Mouse (Mus musculus) brain, adult 2 months (tissue): Measurements from ENCODE around the gene Rpl12.

Experiments used
- DNase-seq: peaks from one replicate; pipeline ENCODE4 v3.0.0; 2011; ENCODE audit warnings: low read depth, low spot score

Rpl12 gene

GRCm38 (mm10) chr2:32961192-32961995 lies at the start of gene Rpl12, which contains the start of gene Lrsam1:
Gene Rpl12 (plus strand): TSS chr2:32961559.
Gene Lrsam1 (minus strand): TSS chr2:32961614.
- peak; percentile 96 for DNase-seq

DNA sequence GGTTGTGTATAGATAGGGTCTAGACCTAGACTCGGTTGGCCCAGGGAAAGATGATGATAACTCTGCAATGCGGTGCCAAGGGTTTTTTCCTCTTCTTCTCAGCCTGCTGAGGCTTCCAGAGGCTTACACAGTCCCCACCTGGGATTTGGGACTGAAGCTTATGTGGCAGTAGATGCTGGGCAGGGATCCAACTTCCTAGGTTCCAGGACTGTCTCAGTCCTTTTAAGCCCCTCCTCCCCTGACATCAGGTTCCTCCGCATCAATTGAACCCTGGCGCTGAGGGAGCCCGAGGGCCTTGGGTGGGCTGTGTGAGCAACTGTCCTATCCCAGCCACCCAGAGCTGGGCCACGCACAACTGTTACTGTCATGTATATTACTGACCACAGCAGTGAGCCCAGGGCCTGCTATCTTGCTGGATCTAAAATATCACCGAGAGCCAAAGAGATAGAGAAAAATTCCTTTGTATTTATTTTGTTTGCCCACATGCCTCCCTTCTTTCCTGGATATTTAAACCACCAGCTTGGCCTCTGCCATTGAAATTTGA lies 49.6 kb upstream of the Rpl12 start:
- DNase-seq = no peak

DNA sequence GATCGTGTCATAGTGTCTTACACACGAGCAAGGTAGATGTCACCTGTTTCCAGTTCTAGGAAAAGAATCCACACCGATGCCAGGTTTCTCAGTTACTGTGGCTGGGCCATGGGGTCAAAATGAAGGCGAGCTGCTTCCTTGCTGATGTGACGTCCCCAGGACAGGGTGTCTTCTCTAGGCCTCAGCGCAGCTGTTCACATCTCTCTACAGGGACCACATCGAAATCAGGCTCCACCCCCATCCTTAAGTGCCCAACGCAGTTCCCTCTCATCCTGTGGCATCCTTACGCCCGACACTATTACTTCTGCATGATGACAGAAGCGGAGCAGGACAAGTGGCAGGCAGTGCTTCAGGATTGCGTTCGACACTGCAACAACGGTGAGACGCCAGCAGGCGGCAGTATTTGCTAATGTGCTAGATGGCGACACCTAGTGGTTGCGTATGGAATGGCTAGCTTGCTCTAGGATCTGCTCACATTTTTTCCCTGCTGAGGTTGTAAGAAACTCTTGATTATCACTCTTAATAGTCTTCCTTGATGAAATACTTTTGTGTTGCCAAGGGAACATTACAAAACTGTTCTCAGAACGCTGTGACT lies 49.1 kb upstream of the Rpl12 start:
- DNase-seq = peak; percentile 96

DNA sequence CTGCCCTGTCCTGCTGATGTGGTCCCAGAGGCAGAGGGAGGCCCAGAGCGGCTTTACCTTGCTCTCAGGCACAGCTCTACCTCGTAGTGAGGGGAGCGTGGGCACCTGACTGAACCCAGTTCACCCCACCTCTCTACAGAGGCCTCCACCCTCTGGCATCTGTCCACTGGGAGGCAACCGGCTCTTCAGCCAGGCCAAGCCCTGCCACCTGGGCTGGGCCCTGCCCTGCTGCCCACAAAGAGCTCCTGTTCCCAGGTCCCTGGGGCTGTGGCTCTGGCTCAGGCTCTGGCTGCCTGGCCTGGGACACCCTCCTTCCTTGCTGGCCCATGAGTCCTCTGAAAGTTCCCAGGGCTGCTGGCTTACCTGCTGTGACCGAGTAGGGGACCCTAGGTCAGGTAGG lies 47.0 kb upstream of the Rpl12 start:
- DNase-seq = no peak

GRCm38 (mm10) chr2:32914896-32915295 lies 46.5 kb upstream of the Rpl12 start:
- no peak for DNase-seq

- peak; percentile 91 for DNase-seq
These were observed 43.8 kb upstream of the Rpl12 start for GRCm38 (mm10) chr2:32917526-32917925.

DNA sequence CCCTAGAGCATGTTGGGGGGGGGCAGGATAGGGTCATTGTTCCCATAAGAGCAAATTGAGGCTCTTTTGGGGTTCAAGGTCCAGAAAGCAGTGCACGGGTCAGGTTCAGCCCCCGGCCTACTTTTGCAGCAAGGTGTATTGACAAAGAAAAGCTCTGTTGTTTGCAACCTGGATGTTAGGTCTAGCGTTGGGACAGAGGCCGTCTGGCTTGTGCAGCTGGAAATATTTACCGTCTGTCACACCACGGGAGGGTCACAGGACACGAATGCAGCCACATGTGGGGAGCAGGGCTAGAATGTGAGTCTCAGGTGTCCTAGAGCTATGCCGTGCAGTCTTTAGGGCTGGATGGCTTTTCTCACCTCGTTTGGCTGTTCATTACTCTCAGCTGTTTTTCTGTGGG lies 43.0 kb upstream of the Rpl12 start:
- no peak for DNase-seq

DNA sequence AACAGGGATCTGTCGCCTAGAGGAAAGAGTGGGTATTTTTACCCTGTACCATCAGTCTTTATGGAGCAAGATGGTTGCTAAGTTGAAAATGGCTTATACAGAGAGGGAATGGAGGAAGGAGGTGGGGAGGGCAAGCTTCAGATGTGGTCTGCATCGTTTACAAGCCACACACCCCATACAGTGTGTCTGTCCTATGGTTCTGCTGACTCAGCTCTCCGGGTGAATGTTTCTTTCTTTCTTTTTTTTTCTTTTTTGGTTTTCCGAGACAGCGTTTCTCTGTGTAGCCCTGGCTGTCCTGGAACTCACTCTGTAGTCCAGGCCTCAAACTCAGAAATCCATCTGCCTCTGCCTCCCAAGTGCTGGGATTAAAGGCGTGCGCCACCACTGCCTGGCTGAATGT lies 40.1 kb upstream of the Rpl12 start:
- DNase-seq = no peak

GRCm38 (mm10) chr2:32921801-32922380 lies 39.5 kb upstream of the Rpl12 start:
- peak; percentile 26 for DNase-seq

DNA sequence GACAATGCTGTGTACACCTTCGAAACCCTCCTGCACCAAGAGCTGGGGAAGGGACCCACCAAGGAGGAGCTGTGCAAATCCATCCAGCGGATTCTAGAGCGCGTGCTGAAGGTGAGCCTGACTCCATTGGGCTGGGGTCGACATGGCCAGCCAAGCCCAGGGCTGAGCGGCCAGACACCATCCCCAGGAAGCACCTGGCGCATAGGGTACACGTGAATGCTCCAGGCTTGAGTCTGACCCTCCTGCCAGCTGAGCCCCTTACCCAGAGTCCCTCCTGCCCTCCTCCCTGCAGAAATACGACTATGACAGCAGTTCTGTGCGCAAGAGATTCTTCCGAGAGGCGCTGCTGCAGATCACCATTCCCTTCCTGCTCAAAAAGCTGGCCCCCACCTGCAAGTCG lies 38.8 kb upstream of the Rpl12 start:
- no peak for DNase-seq

DNA sequence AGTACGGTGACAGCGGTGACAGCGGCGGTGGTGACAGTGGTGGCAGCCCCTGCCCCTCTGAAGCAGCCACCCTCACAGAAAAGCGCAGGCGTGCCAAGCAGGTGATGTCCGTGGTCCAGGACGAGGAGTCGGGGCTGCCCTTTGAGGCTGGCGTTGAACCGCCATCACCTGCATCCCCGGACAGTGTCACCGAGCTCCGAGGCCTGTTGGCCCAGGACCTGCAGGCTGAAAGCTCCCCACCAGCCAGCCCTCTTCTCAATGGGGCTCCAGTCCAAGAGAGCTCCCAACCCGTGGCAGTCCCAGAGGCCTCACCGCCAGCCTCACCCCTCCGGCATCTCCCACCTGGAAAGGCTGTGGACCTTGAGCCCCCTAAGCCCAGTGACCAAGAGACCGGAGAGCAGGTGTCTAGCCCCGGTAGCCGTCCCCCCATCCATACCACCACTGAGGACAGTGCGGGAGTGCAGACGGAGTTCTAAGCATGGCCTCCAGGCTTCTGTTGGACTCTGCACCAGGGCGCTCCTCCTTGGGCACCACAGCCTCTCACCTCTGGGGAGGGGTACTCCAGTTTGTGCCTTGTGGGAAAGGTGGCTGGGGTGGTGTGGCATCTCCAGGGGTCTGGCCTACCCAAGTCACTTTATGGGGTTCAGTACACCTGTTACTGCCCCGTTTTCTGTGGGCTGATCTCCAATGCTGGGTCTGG lies 37.7 kb upstream of the Rpl12 start:
- DNase-seq = no peak

GRCm38 (mm10) chr2:32924306-32924844 lies 37.0 kb upstream of the Rpl12 start:
- DNase-seq = no peak

GRCm38 (mm10) chr2:32926330-32927075 lies 34.9 kb upstream of the Rpl12 start:
- DNase-seq = peak; percentile 37

DNA sequence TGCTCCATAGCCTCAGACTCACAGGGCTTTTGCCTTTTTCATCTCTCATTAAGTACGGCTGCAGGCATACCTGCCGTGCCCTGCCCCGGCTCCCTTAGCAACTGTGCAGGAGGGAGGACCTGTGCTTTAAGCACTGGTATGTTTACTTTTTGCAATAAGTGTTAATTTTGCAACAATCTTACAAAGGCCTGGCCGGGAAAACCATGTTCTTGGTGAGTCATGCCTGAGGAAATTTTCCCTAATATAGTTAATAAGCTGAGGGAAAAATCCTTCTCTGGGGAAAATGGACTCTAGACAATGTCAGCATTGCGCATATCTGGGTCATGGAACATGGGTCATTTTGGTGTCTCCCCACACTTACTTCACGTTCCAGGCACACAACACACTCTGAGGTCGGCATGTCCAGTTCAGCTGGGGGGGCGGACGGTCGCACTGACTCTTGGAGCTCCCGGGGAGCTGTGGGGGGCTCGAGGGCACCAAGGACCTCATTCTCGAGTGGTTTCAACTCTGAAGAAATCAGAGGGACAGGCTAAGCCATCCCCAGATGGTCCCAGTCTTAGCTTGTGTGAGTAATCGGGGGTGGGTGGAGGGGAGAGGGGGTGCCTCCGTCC lies 33.6 kb upstream of the Rpl12 start:
- DNase-seq = peak; percentile 21

DNA sequence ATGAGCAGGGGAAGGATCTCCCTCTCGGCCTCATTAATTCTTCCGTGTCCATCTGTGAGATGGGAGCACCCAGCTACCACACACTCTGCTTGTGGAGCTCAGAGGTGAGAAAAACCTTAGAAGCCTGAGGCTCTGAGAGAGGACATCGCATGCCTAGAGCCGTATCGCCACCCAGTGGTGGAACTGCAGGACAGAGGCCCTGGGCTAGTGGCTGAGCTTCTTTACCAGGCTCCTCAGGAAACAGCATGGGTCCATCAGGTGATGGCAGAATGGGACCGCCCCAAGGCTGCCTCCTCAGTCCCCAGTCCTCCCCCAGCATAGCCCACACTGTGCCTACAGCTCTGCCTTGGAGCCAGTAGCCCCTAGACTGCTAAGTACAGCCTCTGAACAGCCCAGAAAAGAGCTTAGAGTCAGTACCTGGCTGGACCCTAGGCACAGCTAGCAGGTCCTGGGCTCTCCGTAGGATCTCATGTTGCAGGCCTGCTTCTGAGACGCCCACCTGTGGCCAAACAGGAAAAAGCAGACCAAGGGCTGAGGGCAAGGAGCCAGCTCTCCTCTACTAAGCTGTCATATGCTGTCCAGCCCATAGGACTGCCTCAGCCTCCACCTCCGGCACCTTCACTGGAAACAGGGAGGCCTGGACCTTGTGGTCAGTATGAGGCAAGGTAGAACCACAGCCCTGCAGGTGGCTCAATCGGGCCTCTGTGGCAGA lies 33.0 kb upstream of the Rpl12 start:
- DNase-seq = peak; percentile 92

- DNase-seq = no peak
These were observed 32.2 kb upstream of the Rpl12 start for GRCm38 (mm10) chr2:32928947-32929829.

GRCm38 (mm10) chr2:32931730-32932129 lies 29.6 kb upstream of the Rpl12 start:
- DNase-seq = peak; percentile 65

- DNase-seq = no peak
These were observed 22.6 kb upstream of the Rpl12 start for GRCm38 (mm10) chr2:32938741-32939140.

DNA sequence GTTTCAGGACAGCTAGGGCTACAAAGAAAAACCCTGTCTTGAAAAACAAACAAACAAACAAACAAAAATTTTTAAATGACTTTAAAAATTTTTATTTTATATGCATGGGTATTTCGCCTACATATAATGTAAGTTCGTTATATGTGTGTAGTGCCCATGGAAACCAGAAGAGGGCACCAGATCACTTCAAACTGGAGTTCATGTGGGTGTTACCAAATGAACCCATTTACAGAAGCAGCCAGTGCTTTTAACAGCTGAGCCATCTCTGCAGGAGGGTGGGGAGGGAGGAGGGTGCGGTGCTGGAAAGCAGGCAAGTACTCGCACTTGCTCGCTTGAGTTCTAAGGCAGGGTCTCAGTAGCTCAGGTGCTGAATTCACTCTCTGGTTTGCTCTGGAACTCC lies 21.9 kb upstream of the Rpl12 start:
- DNase-seq = peak; percentile 87
